Mouse (Mus musculus): ENCODE measurements around the gene Gm10717. TPM values are rescaled to one million over a fixed set of nuclear protein-coding genes. Genes with fewer than 3 reads are reported as not detected.
"Not testable (repeated sequence)": the region's sequence is repeated elsewhere in the genome, so short reads cannot be mapped to it uniquely, and the experiment has no call there.

Gene Gm10717
- not detected for total RNA-seq (2021)
- long read RNA-seq, experiment 1, result 0 reads
- long read RNA-seq, experiment 2, result 0 reads

DNA sequence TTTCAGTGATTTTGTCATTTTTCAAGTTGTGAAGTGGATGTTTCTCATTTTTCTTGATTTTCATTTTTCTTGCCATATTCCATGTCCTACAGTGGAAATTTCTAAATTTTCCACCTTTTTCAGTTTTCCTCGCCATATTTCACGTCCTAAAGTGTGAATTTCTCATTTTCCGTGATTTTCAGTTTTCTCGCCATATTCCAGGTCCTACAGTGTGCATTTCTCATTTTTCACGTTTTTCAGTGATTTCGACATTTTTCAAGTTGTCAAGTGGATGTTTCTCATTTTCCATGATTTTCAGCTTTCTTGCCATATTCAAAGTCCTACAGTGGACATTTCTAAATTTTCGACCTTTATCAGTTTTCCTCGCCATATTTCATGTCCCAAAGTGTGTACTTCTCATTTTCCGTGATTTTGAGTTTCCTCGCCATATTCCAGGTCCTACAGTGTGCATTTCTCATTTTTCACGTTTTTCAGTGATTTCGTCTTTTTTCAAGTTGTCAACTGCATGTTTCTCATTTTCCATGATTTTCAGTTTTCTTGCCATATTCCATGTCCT, at the start of gene Gm10717:
Gene Gm10717, plus strand, starts transcription at position 506 of the 556 bp plus-strand sequence.
- DNase-seq, result peak; percentile 23 to 47
- intact Hi-C loops (cut with DNase I), result not testable (repeated sequence)

- peak in 1 of 2 experiments; percentile 2 for DNase-seq
- intact Hi-C loops (cut with DNase I), result not testable (repeated sequence)
Measured at GRCm38 (mm10) chr9:3000445-3000972, 24.7 kb upstream of the Gm10717 start, which contains the start of gene Gm10722. TSS of gene Gm10722 (plus strand) at chr9:3000922.

GRCm38 (mm10) chr9:3001006-3001405, 24.2 kb upstream of the Gm10717 start:
- intact Hi-C loops (cut with DNase I), result not testable (repeated sequence)
- DNase-seq, result peak; percentile 1 to 6

- DNase-seq, result peak; percentile 89 to 98
- intact Hi-C loops (cut with DNase I), result not testable (repeated sequence)
Measured at GRCm38 (mm10) chr9:3001948-3002659, 23.1 kb upstream of the Gm10717 start.

DNA sequence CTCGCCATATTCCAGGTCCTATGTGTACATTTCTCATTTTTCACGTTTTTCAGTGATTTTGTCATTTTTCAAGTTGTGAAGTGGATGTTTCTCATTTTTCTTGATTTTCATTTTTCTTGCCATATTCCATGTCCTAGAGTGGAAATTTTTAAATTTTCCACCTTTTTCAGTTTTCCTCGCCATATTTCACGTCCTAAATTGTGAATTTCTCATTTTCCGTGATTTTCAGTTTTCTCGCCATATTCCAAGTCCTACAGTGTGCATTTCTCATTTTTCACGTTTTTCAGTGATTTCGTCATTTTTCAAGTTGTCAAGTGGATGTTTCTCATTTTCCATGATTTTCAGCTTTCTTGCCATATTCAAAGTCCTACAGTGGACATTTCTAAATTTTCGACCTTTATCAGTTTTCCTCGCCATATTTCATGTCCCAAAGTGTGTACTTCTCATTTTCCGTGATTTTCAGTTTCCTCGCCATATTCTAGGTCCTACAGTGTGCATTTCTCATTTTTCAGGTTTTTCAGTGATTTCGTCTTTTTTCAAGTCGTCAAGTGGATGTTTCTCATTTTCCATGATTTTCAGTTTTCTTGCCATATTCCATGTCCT, 22.3 kb upstream of the Gm10717 start, which contains the start of gene Gm11168:
Gene Gm11168, plus strand, starts transcription at position 553 of the 603 bp plus-strand sequence.
- intact Hi-C loops (cut with DNase I); DNase-seq: not testable (repeated sequence)

GRCm38 (mm10) chr9:3006179-3006578, 19.0 kb upstream of the Gm10717 start:
- intact Hi-C loops (cut with DNase I); DNase-seq: not testable (repeated sequence)

GRCm38 (mm10) chr9:3006636-3007035, 18.6 kb upstream of the Gm10717 start:
- intact Hi-C loops (cut with DNase I), result not testable (repeated sequence)
- DNase-seq, result peak; percentile 79 to 83

DNA sequence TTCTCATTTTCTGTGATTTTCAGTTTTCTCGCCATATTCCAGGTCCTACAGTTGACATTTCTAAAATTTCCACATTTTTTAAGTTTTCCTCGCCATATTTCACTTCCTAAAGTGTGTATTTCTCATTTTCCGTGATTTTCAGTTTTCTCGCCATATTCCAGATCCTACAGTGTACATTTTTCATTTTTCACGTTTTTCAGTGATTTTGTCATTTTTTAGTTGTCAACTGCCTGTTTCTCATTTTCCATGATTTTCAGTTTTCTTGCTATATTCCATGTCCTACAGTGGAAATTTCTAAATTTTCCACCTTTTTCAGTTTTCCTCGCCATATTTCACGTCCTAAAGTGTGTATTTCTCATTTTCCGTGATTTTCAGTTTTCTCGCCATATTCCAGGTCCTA, 17.9 kb upstream of the Gm10717 start:
- DNase-seq; intact Hi-C loops (cut with DNase I): not testable (repeated sequence)

DNA sequence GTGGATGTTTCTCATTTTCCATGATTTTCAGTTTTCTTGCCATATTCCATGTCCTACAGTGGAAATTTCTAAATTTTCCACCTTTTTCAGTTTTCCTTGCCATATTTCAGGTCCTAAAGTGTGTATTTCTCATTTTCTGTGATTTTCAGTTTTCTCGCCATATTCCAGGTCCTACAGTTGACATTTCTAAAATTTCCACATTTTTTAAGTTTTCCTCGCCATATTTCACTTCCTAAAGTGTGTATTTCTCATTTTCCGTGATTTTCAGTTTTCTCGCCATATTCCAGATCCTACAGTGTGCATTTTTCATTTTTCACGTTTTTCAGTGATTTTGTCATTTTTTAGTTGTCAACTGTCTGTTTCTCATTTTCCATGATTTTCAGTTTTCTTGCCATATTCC, 15.9 kb upstream of the Gm10717 start:
- DNase-seq; intact Hi-C loops (cut with DNase I): not testable (repeated sequence)

DNA sequence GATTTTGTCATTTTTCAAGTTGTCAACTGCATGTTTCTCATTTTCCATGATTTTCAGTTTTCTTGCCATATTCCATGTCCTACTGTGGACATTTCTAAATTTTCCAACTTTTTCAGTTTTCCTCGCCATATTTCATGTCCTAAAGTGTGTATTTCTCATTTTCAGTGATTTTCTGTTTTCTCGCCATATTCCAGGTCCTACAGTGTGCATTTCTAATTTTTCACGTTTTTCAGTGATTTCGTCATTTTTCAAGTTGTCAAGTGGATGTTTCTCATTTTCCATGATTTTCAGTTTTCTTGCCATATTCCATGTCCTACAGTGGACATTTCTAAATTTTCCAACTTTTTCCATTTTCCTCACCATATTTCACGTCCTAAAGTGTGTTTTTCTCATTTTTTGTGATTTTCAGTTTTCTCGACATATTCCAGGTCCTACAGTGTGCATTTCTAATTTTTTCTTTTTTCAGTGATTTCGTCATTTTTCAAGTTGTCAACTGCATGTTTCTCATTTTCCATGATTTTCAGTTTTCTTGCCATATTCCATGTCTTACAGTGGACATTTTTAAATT, 13.1 kb upstream of the Gm10717 start:
- intact Hi-C loops (cut with DNase I), result not testable (repeated sequence)

GRCm38 (mm10) chr9:3012733-3013279, 12.4 kb upstream of the Gm10717 start, which contains the start of gene Gm10721:
TSS of gene Gm10721 (plus strand) at chr9:3013140.
- intact Hi-C loops (cut with DNase I); DNase-seq: not testable (repeated sequence)

More for the DNA sequence above, 13.1 kb upstream of the Gm10717 start:
- not testable (repeated sequence) for DNase-seq

DNA sequence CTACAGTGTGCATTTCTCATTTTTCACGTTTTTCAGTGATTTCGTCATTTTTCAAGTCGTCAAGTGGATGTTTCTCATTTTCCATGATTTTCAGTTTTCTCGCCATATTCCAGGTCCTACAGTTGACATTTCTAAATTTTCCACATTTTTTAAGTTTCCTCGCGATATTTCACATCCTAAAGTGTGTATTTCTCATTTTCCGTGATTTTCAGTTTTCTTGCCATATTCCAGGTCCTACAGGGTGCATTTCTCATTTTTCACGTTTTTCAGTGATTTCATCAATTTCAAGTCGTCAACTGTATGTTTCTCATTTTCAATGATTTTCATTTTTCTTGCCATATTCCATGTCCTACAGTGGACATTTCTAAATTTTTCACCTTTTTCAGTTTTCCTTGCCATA, 9.9 kb upstream of the Gm10717 start, which contains the start of gene Gm10720:
Gene Gm10720, plus strand, starts transcription at position 301 of the 400 bp plus-strand sequence.
- intact Hi-C loops (cut with DNase I), result not testable (repeated sequence)

GRCm38 (mm10) chr9:3015896-3016295, 9.3 kb upstream of the Gm10717 start:
- DNase-seq; intact Hi-C loops (cut with DNase I): not testable (repeated sequence)

More for the DNA sequence above, 9.9 kb upstream of the Gm10717 start, which contains the start of gene Gm10720:
- DNase-seq, result not testable (repeated sequence)

DNA sequence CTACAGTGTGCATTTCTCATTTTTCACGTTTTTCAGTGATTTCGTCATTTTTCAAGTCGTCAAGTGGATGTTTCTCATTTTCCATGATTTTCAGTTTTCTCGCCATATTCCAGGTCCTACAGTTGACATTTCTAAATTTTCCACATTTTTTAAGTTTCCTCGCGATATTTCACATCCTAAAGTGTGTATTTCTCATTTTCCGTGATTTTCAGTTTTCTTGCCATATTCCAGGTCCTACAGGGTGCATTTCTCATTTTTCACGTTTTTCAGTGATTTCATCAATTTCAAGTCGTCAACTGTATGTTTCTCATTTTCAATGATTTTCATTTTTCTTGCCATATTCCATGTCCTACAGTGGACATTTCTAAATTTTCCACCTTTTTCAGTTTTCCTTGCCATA, 8.1 kb upstream of the Gm10717 start, which contains the start of gene Gm10719:
Gene Gm10719, plus strand, starts transcription at position 301 of the 400 bp plus-strand sequence.
- DNase-seq; intact Hi-C loops (cut with DNase I): not testable (repeated sequence)

GRCm38 (mm10) chr9:3018944-3019343, 6.3 kb upstream of the Gm10717 start:
- DNase-seq; intact Hi-C loops (cut with DNase I): not testable (repeated sequence)

GRCm38 (mm10) chr9:3019835-3020727, 5.1 kb upstream of the Gm10717 start:
- intact Hi-C loops (cut with DNase I), result not testable (repeated sequence)
- DNase-seq, result peak; percentile 22 to 59

DNA sequence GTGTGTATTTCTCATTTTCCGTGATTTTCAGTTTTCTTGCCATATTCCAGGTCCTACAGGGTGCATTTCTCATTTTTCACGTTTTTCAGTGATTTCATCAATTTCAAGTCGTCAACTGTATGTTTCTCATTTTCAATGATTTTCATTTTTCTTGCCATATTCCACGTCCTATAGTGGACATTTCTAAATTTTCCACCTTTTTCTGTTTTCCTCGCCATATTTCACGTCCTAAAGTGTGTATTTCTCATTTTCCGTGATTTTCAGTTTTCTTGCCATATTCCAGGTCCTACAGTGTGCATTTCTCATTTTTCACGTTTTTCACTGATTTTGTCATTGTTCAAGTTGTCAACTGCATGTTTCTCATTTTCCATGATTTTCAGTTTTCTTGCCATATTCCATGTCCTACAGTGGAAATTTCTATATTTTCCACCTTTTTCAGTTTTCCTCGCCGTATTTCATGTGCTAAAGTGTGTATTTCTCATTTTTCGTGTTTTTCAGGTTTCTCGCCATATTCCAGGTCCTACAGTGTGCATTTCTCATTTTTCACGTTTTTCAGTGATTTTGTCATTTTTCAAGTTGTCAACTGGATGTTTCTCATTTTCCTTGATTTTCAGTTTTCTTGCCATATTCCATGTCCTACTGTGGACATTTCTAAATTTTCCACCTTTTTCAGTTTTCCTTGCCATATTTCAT, 2.8 kb upstream of the Gm10717 start:
- DNase-seq, result peak; percentile 50 to 67
- intact Hi-C loops (cut with DNase I), result not testable (repeated sequence)

DNA sequence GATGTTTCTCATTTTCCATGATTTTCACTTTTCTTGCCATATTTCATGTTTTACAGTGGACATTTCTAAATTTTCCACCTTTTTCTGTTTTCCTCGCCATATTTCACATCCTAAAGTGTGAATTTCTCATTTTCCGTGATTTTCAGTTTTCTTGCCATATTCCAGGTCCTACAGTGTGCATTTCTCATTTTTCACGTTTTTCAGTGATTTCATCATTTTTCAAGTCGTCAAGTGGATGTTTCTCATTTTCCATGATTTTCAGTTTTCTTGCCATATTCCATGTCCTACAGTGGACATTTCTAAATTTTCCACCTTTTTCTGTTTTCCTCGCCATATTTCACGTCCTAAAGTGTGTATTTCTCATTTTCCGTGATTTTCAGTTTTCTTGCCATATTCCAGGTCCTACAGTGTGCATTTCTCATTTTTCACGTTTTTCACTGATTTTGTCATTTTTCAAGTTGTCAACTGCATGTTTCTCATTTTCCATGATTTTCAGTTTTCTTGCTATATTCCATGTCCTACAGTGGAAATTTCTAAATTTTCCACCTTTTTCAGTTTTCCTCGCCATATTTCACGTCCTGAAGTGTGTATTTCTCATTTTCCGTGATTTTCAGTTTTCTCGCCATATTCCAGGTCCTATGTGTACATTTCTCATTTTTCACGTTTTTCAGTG, 1.8 kb upstream of the Gm10717 start, which contains the start of gene Gm10718:
Gene Gm10718, plus strand, starts transcription at position 236 of the 673 bp plus-strand sequence.
- intact Hi-C loops (cut with DNase I), result not testable (repeated sequence)
- peak in 1 of 2 experiments; percentile 5 for DNase-seq

All from heart, postnatal 14 days (tissue).